Mouse (Mus musculus) gastrocnemius, postnatal 10 days (tissue): ENCODE measurements around the gene Prl2c1. TPM values are rescaled to one million over a fixed set of nuclear protein-coding genes. Genes with fewer than 3 reads are reported as not detected.
"Not testable (repeated sequence)": the region's sequence is repeated elsewhere in the genome, so short reads cannot be mapped to it uniquely, and the experiment has no call there.

ENCODE experiments used
- DNase-seq: peaks from one replicate; pipeline ENCODE4 v3.0.0; 2021; ENCODE audit warnings: mixed read lengths
- long read RNA-seq, 2 experiments: library from polyadenylated mRNA; stranded (forward); transcript quantifications; one replicate each; pipeline ENCODE4 v2.0.0; 2021
- total RNA-seq, 2 experiments: library from RNA; stranded (reverse); gene quantifications; 2 replicates each; pipeline ENCODE4 v1.2.3; 2021

Prl2c1 gene
- not detected for total RNA-seq
- long read RNA-seq, experiment 1: 0 reads
- long read RNA-seq, experiment 2: 0 reads

- DNase-seq: no peak
These were observed at the start of gene Prl2c1 for GRCm38 (mm10) chr13:27849042-27849441. Prl2c1 (plus strand) TSS chr13:27849342.

GRCm38 (mm10) chr13:27801354-27801753 lies 47.8 kb upstream of the Prl2c1 start, which contains the start of gene Prl2a1:
Prl2a1 (plus strand) TSS chr13:27801654.
- no peak for DNase-seq

- no peak for DNase-seq
These were observed 46.4 kb upstream of the Prl2c1 start for GRCm38 (mm10) chr13:27802765-27803164.

GRCm38 (mm10) chr13:27904236-27904635 lies 55.1 kb downstream of the Prl2c1 start:
- DNase-seq: not testable (repeated sequence)

Other genes with a start within 250 kb of the Prl2c1 start
- not detected for gene Prl7b1, start 238.8 kb upstream of the Prl2c1 start, total RNA-seq
- not detected for gene Prl7a1, start 206.8 kb upstream of the Prl2c1 start, total RNA-seq
- gene Prl7a2, start 181.3 kb upstream of the Prl2c1 start, total RNA-seq: not detected
- not detected for gene Prl7d1, start 132.6 kb upstream of the Prl2c1 start, total RNA-seq
- gene Prl7c1, start 68.5 kb upstream of the Prl2c1 start, total RNA-seq: not detected
- not detected for gene Prl2a1, start 47.7 kb upstream of the Prl2c1 start, total RNA-seq
- gene Prl4a1, start 166.9 kb downstream of the Prl2c1 start, total RNA-seq: not detected